Mouse (Mus musculus) limb, embryonic 13.5 days (tissue): ENCODE measurements at regions not wholly inside any gene's neighbourhood (a gene's known extent, or its start where the extent isn't known, plus 50 kb on each side); places are given as distances from the start of the nearest gene placed in this dataset.

Source experiments
- ATAC-seq: fragments of 200-750 bp; cut with Nextera tagmentation; 2 replicates; pipeline ENCODE4 v1.8.0; 2017; ENCODE audit warnings: low read depth, moderate number of reproducible peaks, moderate TSS enrichment; ENCODE audit not compliant: low FRiP score
- H3K27ac ChIP-seq: fragments of 300-500 bp; sonication (generic); 2 replicates; pipeline ENCODE4 v1.5.1; 2015; ENCODE audit warnings: inconsistent platforms, mild to moderate bottlenecking, moderate library complexity
- H3K27me3 ChIP-seq: fragments of 300-500 bp; sonication (generic); 2 replicates; pipeline ENCODE4 v1.6.1; 2015; ENCODE audit warnings: mild to moderate bottlenecking, inconsistent platforms
- H3K36me3 ChIP-seq: fragments of 300-500 bp; sonication (generic); 2 replicates; pipeline ENCODE4 v1.6.1; 2015; ENCODE audit warnings: inconsistent platforms, mild to moderate bottlenecking, moderate library complexity
- H3K4me1 ChIP-seq: fragments of 300-500 bp; sonication (generic); 2 replicates; pipeline ENCODE4 v1.6.1; 2015; ENCODE audit warnings: inconsistent platforms
- H3K4me2 ChIP-seq: fragments of 300-500 bp; sonication (generic); replicated peaks from 2 replicates; pipeline ENCODE4 v1.6.1; 2015; ENCODE audit warnings: inconsistent platforms, mild to moderate bottlenecking, moderate library complexity
- H3K4me3 ChIP-seq: fragments of 300-500 bp; sonication (generic); 2 replicates; pipeline ENCODE4 v1.5.1; 2015; ENCODE audit warnings: moderate library complexity, mild to moderate bottlenecking, inconsistent platforms
- H3K9ac ChIP-seq: fragments of 300-500 bp; sonication (generic); 2 replicates; pipeline ENCODE4 v1.6.1; 2015; ENCODE audit warnings: mild to moderate bottlenecking, inconsistent platforms
- H3K9me3 ChIP-seq: fragments of 300-500 bp; sonication (generic); 2 replicates; pipeline ENCODE4 v1.6.1; 2016; ENCODE audit warnings: inconsistent platforms
- WGBS: fragments of 180-500 bp; shearing (Covaris S2); methylation state at CpG from one replicate; pipeline ENCODE4 v1.1.7; 2015; 5-methylcytosine and 5-hydroxymethylcytosine counted together

DNA sequence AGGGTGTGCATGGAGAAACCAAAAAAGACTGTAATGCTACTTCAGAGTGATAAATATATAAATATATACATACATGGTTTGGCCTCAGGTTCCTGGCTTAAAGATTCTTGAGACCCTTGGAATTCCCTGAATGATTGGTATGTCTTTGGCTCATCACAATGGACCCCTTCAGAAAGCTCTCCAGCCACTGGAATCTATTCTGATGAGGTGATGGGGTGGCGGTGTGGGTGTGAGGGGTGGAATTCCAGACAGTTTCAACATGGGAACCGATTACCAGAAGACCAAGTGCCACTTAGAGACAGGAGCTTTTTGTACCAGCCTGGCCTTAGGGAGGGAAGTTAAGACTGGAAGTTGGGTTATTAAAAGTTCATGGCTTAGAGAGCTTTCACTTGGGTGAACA, 190.1 kb downstream of the Galc start:
- H3K9me3 ChIP-seq: no peaks in the 10 kb centered on the region
- no peaks in the 10 kb centered on the region for H3K27me3 ChIP-seq
- no peak overlapping the region for H3K9ac ChIP-seq
- WGBS: 54% methylated on average over 2 of the region's 2 CpGs
- H3K4me2 ChIP-seq: no peak overlapping the region
- H3K4me1 ChIP-seq: peaks cover 7% of the 10 kb centered on the region; the same call in 1 of the 2 replicates
- H3K36me3 ChIP-seq: no peaks in the 10 kb centered on the region
- 0 out of 2 replicates have a peak overlapping the region, but pooled peaks have one; percentile 28 for H3K27ac ChIP-seq
- peak; percentile 36; the same call in 1 of the 2 replicates for ATAC-seq
- no peak overlapping the region for H3K4me3 ChIP-seq

DNA sequence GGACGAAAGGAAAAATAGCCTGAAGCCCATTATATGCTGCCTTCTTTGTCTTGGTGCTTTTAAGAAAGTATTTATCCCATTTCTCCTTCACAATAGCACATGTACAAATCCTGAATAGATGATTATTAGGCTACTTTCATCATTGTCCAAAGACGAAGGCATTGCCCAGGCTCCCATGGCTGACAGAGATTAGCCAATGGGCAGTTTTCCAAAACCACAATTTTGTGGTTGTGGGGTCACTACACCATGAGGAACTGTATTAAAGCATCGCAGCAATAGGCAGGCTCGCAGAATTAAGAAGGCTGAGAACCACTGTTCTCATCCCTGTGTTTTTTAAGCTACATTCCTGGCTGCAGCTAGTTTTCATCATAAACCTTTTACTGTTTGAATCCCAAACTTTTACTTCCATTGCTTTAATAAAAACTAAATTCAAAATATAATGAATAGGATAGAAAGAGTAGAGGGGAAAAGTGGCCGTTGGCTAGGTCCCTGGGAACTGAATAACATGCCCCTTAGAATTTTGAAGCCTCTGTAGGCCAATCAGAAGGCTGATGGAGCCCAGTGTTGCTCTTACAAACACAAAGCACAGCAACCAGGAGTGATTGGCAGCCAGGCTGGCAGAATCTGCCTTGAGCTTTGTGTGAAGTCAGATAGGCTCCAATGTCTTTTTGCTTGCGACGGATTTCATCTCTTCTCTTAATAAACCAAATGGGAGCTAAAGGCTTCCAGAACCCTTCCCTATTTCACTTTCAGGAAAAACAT, 199.7 kb downstream of the Galc start:
- 80% methylated on average over 7 of the region's 7 CpGs for WGBS
- no peak for ATAC-seq
- Histone ChIP-seq H3K36me3 (no peaks in the 10 kb centered on the region), H3K4me3 (no peak overlapping the region), H3K9ac (no peak overlapping the region), H3K4me1 (no peaks in the 10 kb centered on the region), H3K4me2 (no peak overlapping the region), H3K9me3 (no peaks in the 10 kb centered on the region), H3K27ac (no peak overlapping the region), H3K27me3 (no peaks in the 10 kb centered on the region)

DNA sequence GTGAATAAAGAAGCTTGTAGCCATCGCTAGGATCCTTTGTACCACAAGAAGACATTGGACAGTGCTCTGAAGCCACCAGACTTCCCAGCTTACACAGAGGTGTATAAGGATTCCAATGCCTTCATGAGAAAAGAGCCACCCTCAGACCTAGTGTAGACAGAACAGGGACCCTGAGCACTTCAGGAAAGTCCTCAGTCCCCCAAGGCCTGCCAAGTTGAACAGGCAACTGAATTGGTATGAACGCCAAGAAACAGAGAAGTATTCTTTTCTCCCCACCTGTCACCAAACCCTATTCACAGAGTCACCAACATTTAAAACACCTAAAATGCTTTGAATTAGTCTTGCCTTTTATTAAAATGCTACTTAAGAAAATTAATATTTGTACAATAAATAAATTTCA, 200.3 kb downstream of the Galc start:
- H3K4me3 ChIP-seq: no peak overlapping the region
- no peaks in the 10 kb centered on the region for H3K4me1 ChIP-seq
- no peak overlapping the region for H3K4me2 ChIP-seq
- no peak overlapping the region for H3K27ac ChIP-seq
- H3K9me3 ChIP-seq: no peaks in the 10 kb centered on the region
- no peak overlapping the region for H3K9ac ChIP-seq
- no peaks in the 10 kb centered on the region for H3K27me3 ChIP-seq
- H3K36me3 ChIP-seq: no peaks in the 10 kb centered on the region
- no peak for ATAC-seq
- 92% methylated on average over 2 of the region's 2 CpGs for WGBS

DNA sequence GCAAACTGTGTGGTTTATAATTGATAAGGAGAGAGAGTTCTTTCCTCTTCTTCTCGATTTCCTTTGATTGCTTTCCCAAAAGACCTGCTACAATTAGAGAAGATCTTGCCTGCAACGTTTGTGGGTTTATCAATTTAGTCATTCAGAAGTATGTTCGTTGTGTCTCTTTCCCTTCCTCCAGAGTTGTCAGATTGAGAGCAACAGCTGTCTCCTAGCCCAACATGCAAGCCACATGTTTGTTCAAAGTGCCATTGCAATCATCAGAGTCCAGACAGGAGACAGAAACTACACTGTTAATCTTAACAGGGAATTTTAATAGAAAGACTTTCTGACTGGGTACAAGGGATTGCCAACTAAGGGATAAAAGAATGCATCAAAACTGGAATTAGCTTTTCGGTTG, 208.3 kb downstream of the Galc start:
- no peak overlapping the region for H3K9ac ChIP-seq
- no peak overlapping the region for H3K27ac ChIP-seq
- no peak overlapping the region for H3K4me2 ChIP-seq
- H3K4me3 ChIP-seq: no peak overlapping the region
- H3K27me3 ChIP-seq: no peaks in the 10 kb centered on the region
- ATAC-seq: no peak
- H3K36me3 ChIP-seq: no peaks in the 10 kb centered on the region
- H3K9me3 ChIP-seq: no peaks in the 10 kb centered on the region
- H3K4me1 ChIP-seq: 0 out of 2 replicates have a peak, but pooled peaks cover 5% of the 10 kb centered on the region
- WGBS: 44% methylated on average over 4 of the region's 4 CpGs

DNA sequence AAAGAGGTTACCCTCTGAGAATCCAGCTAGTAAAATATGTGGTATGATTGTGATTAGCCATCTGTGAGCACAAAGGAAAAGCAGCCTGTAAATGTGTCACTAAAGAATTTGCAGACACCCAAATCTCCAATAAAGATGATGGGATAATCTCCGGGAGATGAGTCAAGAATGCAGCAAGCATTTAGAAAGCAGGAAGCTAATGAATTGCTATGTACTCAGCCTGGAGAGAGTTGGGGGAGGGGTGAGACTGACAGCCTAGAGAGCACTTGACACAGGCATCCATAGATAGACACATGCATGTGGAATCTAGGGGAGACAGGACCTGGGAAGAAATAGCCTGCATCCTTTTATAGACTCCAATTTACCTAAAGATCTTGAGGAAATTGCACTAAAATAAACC, 208.8 kb downstream of the Galc start:
- 0 out of 2 replicates have a peak, but pooled peaks cover 5% of the 10 kb centered on the region for H3K4me1 ChIP-seq
- no peak overlapping the region for H3K27ac ChIP-seq
- peak; percentile 82 for ATAC-seq
- H3K9ac ChIP-seq: no peak overlapping the region
- H3K36me3 ChIP-seq: no peaks in the 10 kb centered on the region
- 3% methylated on average over 1 of the region's 1 CpGs for WGBS
- H3K4me3 ChIP-seq: no peak overlapping the region
- no peak overlapping the region for H3K4me2 ChIP-seq
- H3K9me3 ChIP-seq: no peaks in the 10 kb centered on the region
- no peaks in the 10 kb centered on the region for H3K27me3 ChIP-seq

DNA sequence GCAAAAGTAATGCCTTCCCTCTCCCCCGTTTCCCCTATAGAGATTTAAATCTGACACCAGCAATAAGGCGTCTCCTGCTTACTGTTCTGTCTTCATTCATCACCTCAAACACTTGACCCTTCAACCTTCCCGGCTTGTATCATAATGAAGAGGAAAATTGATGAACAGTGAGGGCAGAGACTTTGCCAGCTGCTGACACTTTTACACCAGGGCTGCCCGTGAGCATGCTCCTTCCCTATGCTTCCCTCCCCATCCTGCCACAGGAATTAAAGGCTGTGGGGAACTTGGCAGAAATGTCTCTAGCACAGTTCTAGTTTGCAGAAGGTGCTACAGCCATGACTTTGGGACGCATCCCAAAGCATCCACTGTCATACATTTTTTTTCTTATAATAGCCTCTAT, 209.2 kb downstream of the Galc start:
- 13% methylated on average over 5 of the region's 5 CpGs for WGBS
- peak; percentile 57; the same call in 1 of the 2 replicates for ATAC-seq

DNA sequence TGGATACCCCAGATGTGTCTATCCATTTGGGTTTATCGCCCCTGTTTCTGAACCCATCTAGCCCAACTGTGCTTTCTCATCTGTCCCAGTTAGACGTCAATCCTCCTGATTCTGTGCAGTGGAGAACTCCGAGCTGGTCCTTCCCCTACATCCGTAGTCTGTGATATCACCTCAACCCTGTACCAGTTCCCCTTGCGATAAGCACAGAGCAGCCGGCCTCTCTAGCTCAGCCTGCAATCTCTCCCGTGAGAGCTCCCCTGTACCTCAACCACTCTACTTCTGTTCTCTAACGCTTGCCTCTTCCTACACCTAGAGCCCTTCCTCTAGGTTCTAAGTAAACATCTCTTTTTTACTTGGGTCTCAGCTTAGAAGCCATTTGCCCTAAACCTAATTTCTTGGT, 211.5 kb downstream of the Galc start:
- Histone ChIP-seq H3K27ac (no peak overlapping the region), H3K9me3 (no peaks in the 10 kb centered on the region), H3K4me3 (no peak overlapping the region), H3K4me2 (no peak overlapping the region), H3K4me1 (0 out of 2 replicates have a peak, but pooled peaks cover 5% of the 10 kb centered on the region), H3K36me3 (no peaks in the 10 kb centered on the region), H3K27me3 (no peaks in the 10 kb centered on the region), H3K9ac (no peak overlapping the region)
- no peak for ATAC-seq
- WGBS: 77% methylated on average over 8 of the region's 8 CpGs

More for the DNA sequence above, 209.2 kb downstream of the Galc start:
- no peak overlapping the region for H3K4me3 ChIP-seq
- H3K36me3 ChIP-seq: no peaks in the 10 kb centered on the region
- H3K4me1 ChIP-seq: 0 out of 2 replicates have a peak, but pooled peaks cover 5% of the 10 kb centered on the region
- no peak overlapping the region for H3K9ac ChIP-seq
- H3K27ac ChIP-seq: no peak overlapping the region
- H3K4me2 ChIP-seq: no peak overlapping the region
- no peaks in the 10 kb centered on the region for H3K27me3 ChIP-seq
- no peaks in the 10 kb centered on the region for H3K9me3 ChIP-seq

DNA sequence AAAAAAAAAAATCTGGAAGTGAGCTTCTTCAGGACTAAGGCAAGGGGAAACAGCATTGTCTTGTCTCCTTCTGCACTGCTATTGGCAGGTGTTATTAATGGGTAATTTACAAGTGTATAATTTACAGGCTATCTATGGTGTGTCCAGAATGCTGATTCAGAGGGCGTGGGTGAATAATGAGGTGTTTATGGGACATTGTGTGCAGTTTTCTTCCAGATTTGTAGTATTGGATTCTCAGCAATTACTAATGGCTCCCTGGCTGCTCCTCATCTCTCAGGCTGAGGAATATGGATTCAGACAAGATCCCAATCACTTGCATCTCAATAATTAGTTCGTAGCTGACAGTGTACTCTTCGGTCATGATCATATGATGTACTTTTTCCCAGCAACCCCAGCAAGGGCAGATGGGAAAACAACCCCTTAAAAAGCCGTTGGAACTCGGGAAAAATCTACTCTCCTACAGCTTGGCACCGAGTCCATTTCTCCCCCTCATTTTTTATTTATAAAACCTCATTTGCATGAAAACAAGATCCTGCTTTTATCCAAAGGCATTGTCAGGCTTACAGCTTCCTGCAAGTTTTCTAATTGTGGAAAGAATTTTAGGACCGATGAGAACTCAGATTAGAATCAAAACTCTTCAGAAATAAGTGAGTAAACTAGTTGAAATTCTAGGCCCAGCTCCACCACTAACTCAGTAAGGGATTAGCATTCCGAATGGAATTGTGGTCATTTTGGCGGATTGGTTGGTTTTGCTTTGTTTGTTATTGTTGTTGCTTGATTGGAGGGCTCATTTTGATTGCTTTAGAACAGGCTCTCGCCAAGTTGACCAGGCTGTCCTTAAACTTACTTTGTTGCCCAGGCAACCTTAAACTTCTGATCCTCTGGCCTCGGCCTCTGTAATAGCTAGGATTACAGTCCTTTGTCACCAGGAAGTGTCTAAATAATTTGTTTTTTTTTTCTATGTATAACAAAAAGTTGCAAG, 212.5 kb downstream of the Galc start:
- Histone ChIP-seq H3K9me3 (no peaks in the 10 kb centered on the region), H3K4me3 (no peak overlapping the region), H3K4me1 (0 out of 2 replicates have a peak, but pooled peaks cover 5% of the 10 kb centered on the region), H3K27me3 (no peaks in the 10 kb centered on the region), H3K9ac (no peak overlapping the region), H3K4me2 (no peak overlapping the region), H3K27ac (no peak overlapping the region), H3K36me3 (no peaks in the 10 kb centered on the region)
- ATAC-seq: no peak
- 63% methylated on average over 11 of the region's 11 CpGs for WGBS

DNA sequence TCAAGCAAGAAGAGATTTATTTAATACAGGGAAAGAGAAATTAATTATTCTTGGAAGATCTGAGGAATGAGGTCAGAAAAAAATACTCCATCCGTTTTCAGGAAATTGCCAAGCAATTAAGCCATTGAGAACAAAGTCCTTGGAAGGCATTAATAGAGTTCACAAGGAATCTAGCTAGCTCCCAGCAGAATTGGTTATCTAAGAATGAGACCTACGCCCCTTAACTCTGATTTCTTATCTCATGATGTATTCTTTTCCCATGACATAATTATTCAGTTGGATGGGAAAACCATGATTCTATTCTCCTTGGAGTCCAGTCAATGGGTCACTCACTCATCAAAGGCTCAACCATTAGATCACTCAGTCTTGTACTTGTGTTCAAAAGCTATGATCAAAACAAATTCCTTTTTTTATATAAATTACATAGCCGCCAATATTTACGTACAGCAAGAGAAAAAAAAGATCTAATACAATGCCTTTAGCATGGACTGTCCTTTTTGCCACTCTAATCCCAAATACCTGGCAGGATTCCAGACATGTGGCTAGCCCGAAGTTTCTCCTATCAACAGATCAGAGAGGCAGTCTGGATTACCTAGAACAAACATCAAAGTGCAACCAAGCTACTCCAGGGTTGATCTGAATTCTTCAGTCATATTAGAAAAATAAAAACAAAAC, 213.3 kb downstream of the Galc start:
- H3K4me1 ChIP-seq: 0 out of 2 replicates have a peak, but pooled peaks cover 5% of the 10 kb centered on the region
- no peak overlapping the region for H3K27ac ChIP-seq
- no peaks in the 10 kb centered on the region for H3K36me3 ChIP-seq
- H3K4me2 ChIP-seq: no peak overlapping the region
- H3K27me3 ChIP-seq: no peaks in the 10 kb centered on the region
- 73% methylated on average over 5 of the region's 5 CpGs for WGBS
- H3K9me3 ChIP-seq: no peaks in the 10 kb centered on the region
- ATAC-seq: no peak
- no peak overlapping the region for H3K9ac ChIP-seq
- no peak overlapping the region for H3K4me3 ChIP-seq

DNA sequence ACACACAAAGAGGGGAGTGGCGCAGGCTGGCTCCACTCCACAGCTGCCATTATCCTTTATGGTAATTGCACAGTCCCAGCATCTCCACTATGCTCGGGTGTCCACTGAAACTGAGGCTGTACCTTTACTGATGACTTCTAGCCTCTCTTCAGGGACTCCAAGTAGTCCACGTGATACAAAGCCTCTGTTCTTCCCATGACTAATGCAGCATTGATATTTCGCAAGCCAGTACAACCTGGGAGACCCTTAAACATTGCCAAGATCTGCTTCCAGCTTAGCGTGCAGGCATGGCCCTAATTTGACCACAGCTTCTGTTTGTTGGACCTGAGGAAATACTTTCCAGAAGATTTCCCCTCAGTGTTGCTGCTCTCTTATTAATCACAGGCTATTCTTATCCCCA, 215.8 kb downstream of the Galc start:
- 70% methylated on average over 5 of the region's 5 CpGs for WGBS
- H3K36me3 ChIP-seq: no peaks in the 10 kb centered on the region
- H3K27ac ChIP-seq: no peak overlapping the region
- H3K9me3 ChIP-seq: no peaks in the 10 kb centered on the region
- no peak overlapping the region for H3K9ac ChIP-seq
- no peaks in the 10 kb centered on the region for H3K27me3 ChIP-seq
- no peaks in the 10 kb centered on the region for H3K4me1 ChIP-seq
- no peak overlapping the region for H3K4me3 ChIP-seq
- H3K4me2 ChIP-seq: no peak overlapping the region
- ATAC-seq: no peak

DNA sequence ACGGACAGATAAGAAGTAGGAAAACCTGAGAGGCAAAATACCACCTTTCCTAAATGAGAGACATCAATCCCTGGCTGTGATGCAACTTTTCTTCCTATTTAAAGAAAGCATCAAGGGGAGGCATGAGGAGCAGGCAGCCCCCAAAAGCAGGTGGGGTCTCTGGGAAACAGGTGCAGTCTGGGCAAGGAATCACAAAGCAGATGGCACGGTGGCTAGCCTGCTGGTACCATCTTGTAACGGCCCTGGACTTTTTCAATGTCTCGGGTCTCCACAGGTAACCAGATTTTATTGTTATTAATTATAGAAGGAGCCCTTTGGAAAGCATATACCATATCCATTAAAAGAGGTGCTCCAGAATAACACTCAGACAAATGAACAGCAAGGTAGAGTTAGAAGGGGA, 219.6 kb downstream of the Galc start:
- H3K4me2 ChIP-seq: no peak overlapping the region
- 82% methylated on average over 4 of the region's 4 CpGs for WGBS
- H3K4me1 ChIP-seq: no peaks in the 10 kb centered on the region
- H3K36me3 ChIP-seq: no peaks in the 10 kb centered on the region
- no peak for ATAC-seq
- H3K4me3 ChIP-seq: no peak overlapping the region
- no peaks in the 10 kb centered on the region for H3K9me3 ChIP-seq
- no peak overlapping the region for H3K27ac ChIP-seq
- H3K9ac ChIP-seq: no peak overlapping the region
- no peaks in the 10 kb centered on the region for H3K27me3 ChIP-seq

DNA sequence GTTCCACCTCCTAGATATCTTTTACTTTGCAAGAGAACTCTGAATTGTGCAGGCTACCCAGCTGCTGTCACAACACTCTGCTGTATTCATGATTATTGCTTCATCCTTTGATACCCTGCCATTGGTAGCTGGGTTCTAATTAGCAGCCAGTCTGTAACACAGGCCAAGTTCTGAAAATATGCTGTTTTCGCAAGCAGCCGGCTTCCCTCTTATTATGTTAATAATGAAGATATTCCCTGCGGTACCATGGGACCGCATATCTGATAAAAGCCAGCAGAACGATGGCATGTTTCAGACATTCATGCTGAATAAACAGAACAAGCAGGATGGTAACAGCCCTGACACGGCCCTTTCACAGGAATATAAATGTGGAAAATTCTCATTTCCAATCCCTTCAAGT, 235.6 kb downstream of the Galc start:
- Histone ChIP-seq H3K9me3 (no peaks in the 10 kb centered on the region), H3K4me2 (no peak overlapping the region), H3K27me3 (no peaks in the 10 kb centered on the region), H3K4me3 (no peak overlapping the region), H3K9ac (no peak overlapping the region), H3K4me1 (no peaks in the 10 kb centered on the region), H3K36me3 (no peaks in the 10 kb centered on the region), H3K27ac (no peak overlapping the region)
- ATAC-seq: no peak
- WGBS: 86% methylated on average over 6 of the region's 6 CpGs
